Mouse (Mus musculus): ENCODE measurements around the gene Ihh. TPM values are rescaled to one million over a fixed set of nuclear protein-coding genes. Genes with fewer than 3 reads are reported as not detected.

The Ihh gene
- total RNA-seq (2023): under 1 TPM in 1 of 2 experiments, not detected in 1; 0.49 TPM

DNA sequence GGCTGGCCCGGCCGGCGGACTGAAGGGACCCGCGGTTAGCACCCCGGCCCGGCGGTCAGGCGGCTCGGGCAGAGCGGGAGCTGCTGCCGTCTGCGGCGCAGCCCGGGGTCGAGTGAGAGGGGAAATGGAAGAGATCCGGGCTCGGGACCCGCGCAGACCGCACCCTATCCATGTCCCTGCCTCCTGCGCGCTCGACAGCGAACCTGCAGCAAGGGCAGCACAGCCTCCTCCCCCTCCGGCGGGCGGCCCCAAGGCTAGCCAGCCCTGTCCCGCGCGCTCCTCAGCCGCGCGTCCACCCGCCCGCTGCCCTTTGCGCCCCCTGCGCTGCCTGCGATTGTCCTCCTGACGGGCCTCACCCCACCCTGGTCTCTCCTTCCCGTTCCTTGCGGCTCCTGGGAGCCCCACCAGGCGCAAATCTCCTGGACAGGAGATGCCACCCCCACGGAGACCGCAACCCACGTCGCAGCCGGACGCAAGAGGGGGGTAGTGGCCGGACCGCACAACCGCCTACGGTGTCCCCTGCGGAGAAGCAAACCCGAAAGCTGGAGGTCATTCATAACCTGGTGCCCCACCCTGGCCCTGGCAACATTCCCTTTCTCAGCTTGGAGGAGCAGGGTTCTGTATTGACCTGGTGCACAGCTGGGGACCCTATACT is at the start of gene Ihh:
TSS of gene Ihh (minus strand) at position 117 of the 655 bp plus-strand sequence.

GRCm38 (mm10) chr1:74935402-74935801 is 16.1 kb downstream of the Ihh start, which contains the start of gene Cfap65:
TSS of gene Cfap65 (minus strand) at chr1:74935599.

Other genes with a start within 250 kb of the Ihh start
- 10 to 100 TPM; 16.2 to 18.0 TPM for gene Cyp27a1, start 238.1 kb downstream of the Ihh start, total RNA-seq (2023)
- not detected for gene Prkag3, start 202.5 kb downstream of the Ihh start, total RNA-seq (2023)
- gene Wnt6, start 179.8 kb downstream of the Ihh start, total RNA-seq (2023): not detected
- gene Wnt10a, start 160.2 kb downstream of the Ihh start, total RNA-seq (2023): 1 to 10 TPM; 2.2 to 3.0 TPM
- not detected for gene Cdk5r2, start 96.7 kb downstream of the Ihh start, total RNA-seq (2023)
- not detected for gene Fev, start 66.3 kb downstream of the Ihh start, total RNA-seq (2023)
- not detected for gene Cryba2, start 58.5 kb downstream of the Ihh start, total RNA-seq (2023)
- gene Cfap65, start 16.1 kb downstream of the Ihh start, total RNA-seq (2023): not detected
- gene Nhej1, start 173.5 kb upstream of the Ihh start, total RNA-seq (2023): 1 to 10 TPM; 4.0 to 5.6 TPM
- 1 to 10 TPM in 1 of 2 experiments, under 1 TPM in 1; 0.89 to 2.5 TPM for gene Slc23a3, start 182.2 kb upstream of the Ihh start, total RNA-seq (2023)
- gene Cnppd1, start 191.0 kb upstream of the Ihh start, total RNA-seq (2023): 100 to 1,000 TPM; 106 to 109 TPM
- 10 to 100 TPM; 70.5 to 94.6 TPM for gene Retreg2, start 191.1 kb upstream of the Ihh start, total RNA-seq (2023)
- gene Zfand2b, start 217.0 kb upstream of the Ihh start, total RNA-seq (2023): 10 to 100 TPM; 50.4 TPM
- 1 to 10 TPM; 3.9 to 5.2 TPM for gene Abcb6, start 228.7 kb upstream of the Ihh start, total RNA-seq (2023)
- 10 to 100 TPM; 34.6 to 40.2 TPM for gene Ankzf1, start 240.5 kb upstream of the Ihh start, total RNA-seq (2023)
- gene Atg9a, start 240.5 kb upstream of the Ihh start, total RNA-seq (2023): 10 to 100 TPM; 35.2 to 35.5 TPM

All from B cell, adult 67 days (primary cell).